Mouse (Mus musculus) heart, adult 2 months (tissue): ENCODE data around the gene Gatd1.

Experiments
- CTCF ChIP-seq: fragments of 200-600 bp; IDR thresholded peaks from 2 replicates; pipeline ENCODE4 v1.8.1; 2022; ENCODE audit warnings: antibody characterized with exemption, mild to moderate bottlenecking, moderate library complexity
- POLR2A ChIP-seq: fragments of 200-500 bp; IDR thresholded peaks from 2 replicates; pipeline ENCODE4 v1.6.1; 2011; ENCODE audit warnings: mild to moderate bottlenecking, low read depth, low read length, control low read depth; ENCODE audit not compliant: insufficient read depth

DNA sequence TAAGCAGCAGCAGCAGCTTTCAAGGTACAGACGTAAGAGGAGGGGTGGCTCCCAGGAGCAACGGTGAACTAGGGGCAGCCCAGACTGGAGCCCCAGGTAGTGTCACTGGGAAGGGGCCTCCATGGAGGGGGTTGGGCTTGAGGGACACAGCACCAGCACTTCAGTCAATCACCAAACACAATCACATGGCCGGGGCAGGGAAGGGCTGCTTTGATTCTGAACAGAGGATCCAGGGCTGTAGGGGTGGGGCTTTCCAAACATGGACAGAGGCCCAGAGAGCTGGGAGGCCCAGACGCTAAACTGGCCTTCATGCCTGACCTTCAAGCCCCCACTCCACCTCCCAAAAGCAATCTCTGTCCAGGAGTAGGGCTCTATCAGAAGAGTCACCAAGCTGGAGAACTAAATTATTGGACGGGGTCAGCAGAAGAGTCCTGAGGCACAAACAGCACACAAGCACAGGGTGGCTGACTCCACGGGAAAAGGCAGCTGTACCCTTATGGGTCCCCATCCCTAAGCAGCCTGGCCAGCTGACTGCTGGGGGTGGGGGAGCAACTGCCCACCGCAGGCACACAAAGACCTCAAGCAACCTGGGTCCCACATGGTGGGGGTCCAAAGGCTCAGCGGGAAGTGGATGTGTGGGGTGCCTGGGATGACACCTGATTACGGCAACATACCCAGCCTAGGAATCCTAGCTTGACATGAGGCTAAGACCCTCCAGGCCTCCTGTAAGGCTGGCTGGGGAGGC is 16.1 kb upstream of the Gatd1 start:
- no peak for TF ChIP-seq CTCF
- TF ChIP-seq POLR2A, result no peak
